Mouse (Mus musculus): ENCODE measurements around the gene Gstt4.

GRCm38 (mm10) chr10:75833456-75834080 is 11.2 kb upstream of the Gstt4 start:
- TF ChIP-seq CTCF (IDR thresholded peaks at IDR 0.05; ENCODE audit: insufficient read depth, low read depth, low read length) (no peak), POLR2A (IDR thresholded peaks at IDR 0.05; ENCODE audit: insufficient read depth, low read depth, low read length) (no peak)
